Mouse (Mus musculus): Measurements from ENCODE around the gene Rsad1.

Rsad1 gene

GRCm38 (mm10) chr11:94550442-94550744, 1.3 kb upstream of the Rsad1 start:
- in situ Hi-C loops (cut with MboI; ENCODE audit: low pct_unique_long_range_greater_than_20kb in 1 of 2, low sequenced_read_pairs in 2 of 2, unreplicated experiment in 1 of 2) = no loop called here

DNA sequence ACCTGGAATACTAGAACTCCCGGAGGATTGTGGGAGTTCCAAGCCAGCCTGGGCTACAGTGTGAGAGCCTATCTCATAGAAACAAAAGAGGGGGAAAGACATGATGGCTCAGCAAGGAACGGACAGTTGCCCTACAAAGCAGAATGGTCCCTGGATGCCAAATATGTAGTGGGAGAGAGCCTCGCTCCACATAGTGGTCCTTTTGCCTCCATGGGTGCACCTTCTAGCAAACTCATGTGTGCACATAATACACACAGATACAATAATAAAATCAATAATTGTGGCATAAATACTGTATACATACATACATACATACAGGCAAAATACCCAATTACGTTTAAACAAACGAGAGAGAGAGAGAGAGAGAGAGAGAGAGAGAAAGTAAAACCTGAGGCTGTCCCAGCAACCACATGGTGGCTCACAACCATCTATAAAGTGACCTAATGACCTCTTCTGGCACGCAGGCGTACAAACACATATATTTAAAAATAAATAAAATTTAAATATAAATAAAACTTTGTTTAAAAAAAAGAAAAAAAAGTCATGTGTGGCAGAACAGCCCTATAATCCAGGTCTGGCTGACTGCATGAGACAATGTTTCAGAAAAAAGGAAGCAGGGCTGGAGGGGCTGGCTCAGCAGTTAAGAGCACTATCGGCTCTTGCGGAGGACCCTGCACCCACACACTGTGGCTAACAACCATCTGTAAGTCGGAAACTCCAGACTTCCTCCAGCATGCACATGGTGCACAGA, 811 bp upstream of the Rsad1 start:
- in situ Hi-C loops (cut with MboI; ENCODE audit: low pct_unique_long_range_greater_than_20kb in 1 of 2, low sequenced_read_pairs in 2 of 2, unreplicated experiment in 1 of 2) = no loop called here

GRCm38 (mm10) chr11:94548041-94548784, 842 bp downstream of the Rsad1 start:
- in situ Hi-C loops (cut with MboI; ENCODE audit: low pct_unique_long_range_greater_than_20kb in 1 of 2, low sequenced_read_pairs in 2 of 2, unreplicated experiment in 1 of 2) = no loop called here

DNA sequence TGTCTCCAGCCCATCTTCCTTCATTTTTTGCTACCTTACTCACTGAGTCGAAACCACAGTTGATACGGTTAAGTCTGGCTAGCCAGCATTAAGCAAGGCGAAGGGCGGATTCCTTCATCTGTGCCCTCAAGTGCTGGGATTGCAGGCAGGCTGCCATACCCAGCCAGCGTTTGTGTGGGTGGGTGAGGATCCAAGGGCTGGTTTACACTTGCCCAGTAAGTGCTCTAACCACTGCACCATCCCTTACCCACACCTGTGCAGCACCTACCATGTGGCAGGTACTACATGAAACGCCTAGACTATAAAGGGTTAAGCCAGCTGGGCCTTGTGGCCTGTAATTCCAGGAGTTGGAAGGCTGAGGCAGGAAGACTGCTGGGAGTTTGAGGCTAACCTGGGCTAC, 1.8 kb downstream of the Rsad1 start:
- in situ Hi-C loops (cut with MboI; ENCODE audit: low pct_unique_long_range_greater_than_20kb in 1 of 2, low sequenced_read_pairs in 2 of 2, unreplicated experiment in 1 of 2) = no loop called here

GRCm38 (mm10) chr11:94546381-94546780, 2.7 kb downstream of the Rsad1 start:
- in situ Hi-C loops (cut with MboI; ENCODE audit: low pct_unique_long_range_greater_than_20kb in 1 of 2, low sequenced_read_pairs in 2 of 2, unreplicated experiment in 1 of 2) = no loop called here

GRCm38 (mm10) chr11:94544422-94544821, 4.6 kb downstream of the Rsad1 start:
- in situ Hi-C loops (cut with MboI; ENCODE audit: low pct_unique_long_range_greater_than_20kb in 1 of 2, low sequenced_read_pairs in 2 of 2, unreplicated experiment in 1 of 2) = no loop called here

DNA sequence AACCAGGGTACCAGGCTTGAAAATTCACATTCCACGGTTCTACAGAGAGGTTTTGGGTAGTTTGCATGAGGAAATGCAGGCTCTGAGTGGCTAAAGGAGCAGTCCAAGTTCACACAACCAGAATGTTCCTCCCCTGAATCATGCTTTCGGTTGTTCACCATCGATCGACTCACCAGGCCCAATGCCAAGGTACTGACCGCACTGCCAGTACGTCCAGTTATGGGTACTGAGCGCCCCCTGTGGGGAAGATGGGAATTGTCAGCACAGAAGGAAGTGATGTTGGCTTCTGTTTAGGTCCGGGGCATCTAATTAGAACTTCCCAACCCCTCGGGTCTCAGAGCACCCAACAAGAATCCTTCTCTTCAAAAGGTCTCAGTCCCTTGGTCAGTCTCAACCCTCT, 5.1 kb downstream of the Rsad1 start:
- in situ Hi-C loops (cut with MboI; ENCODE audit: low pct_unique_long_range_greater_than_20kb in 1 of 2, low sequenced_read_pairs in 2 of 2, unreplicated experiment in 1 of 2) = no loop called here

DNA sequence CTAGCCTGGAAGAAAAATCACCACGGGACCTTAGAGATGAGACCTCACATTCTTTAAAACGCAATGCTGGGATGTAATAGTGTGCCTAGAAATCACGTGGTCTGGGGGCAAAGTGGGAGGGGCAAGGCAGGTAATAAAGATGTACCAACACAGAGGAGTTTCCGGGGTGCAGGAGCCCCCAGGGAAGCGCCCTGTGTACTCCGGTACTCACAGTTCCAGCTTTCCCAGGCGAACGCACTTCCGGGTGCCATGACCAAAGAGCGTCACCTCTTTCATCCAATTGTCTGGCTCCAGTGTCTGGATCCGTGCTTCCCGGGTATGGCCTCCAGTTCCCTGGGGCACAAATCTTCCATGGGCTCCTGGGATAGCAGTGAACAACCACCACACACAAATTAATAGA, 5.7 kb downstream of the Rsad1 start:
- in situ Hi-C loops (cut with MboI; ENCODE audit: low pct_unique_long_range_greater_than_20kb in 1 of 2, low sequenced_read_pairs in 2 of 2, unreplicated experiment in 1 of 2) = no loop called here

GRCm38 (mm10) chr11:94542400-94542799, 6.7 kb downstream of the Rsad1 start:
- in situ Hi-C loops (cut with MboI; ENCODE audit: low pct_unique_long_range_greater_than_20kb in 1 of 2, low sequenced_read_pairs in 2 of 2, unreplicated experiment in 1 of 2) = no loop called here

DNA sequence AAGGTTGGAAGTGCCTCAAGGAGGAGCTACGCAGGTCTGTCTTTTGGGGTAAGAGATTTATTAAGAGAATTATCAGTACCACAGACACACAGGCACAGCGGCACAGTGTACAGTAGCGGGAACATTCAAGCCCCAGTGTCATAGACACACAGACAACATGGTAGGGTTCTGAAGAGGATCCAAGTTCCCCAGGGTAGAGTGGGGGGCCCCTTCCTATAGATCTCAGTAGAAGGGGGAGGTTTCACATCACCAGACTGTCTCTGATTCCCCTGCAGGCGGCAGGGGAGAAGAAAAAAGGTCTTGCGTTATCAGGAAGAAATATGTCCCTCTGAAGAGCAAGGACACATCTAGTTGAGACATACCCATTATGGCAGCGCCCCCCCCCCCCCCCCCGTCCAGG, 9.3 kb downstream of the Rsad1 start:
- in situ Hi-C loops (cut with MboI; ENCODE audit: low pct_unique_long_range_greater_than_20kb in 1 of 2, low sequenced_read_pairs in 2 of 2, unreplicated experiment in 1 of 2) = no loop called here

DNA sequence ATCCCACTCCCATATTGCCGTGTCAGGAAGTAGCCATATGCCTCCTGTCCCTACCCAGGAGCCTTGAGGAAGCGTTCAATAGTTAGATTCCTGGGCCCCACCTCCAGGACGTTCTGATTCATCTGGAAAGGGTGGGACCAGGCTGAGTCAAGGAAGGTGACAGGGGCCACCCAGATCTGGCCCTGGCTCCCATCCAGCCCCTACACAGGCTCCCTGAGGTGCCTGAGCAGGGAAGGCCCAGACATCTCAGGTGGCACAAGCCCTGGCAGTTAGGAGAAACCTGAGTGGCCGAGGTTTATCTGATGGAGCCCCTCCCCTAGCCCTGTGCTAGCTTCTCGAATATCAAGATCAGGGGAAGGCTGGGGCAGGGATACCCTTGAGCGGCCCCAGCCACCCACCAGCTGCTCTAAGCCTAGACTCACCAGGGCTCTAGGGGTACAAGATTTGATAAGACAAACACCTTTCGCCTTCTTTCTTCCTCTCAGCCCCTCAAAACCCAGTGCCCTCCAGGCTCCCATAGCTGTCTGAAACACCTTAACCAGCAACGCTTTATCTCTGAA, 10.2 kb downstream of the Rsad1 start:
- in situ Hi-C loops (cut with MboI; ENCODE audit: low pct_unique_long_range_greater_than_20kb in 1 of 2, low sequenced_read_pairs in 2 of 2, unreplicated experiment in 1 of 2) = no loop called here

DNA sequence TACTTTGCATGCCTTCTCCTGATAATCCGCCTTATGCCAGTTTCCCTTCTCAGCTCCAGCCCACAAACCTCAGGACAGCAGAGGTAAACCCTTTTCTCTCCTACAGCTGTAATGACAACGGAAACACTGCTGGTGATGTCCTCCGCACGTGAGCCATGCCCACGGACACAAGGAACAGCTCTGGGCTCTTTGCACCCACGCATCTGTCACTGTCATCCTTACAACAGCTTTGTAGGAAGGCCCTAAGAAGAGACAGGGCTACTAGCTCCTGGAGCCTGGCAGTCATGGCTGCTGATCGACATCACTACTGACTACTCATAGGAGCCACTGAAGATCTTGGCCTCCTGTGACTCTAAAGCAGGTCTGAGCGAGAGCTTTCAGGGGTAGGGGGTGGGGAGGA, 15.9 kb downstream of the Rsad1 start:
- in situ Hi-C loops (cut with MboI; ENCODE audit: low pct_unique_long_range_greater_than_20kb in 1 of 2, low sequenced_read_pairs in 2 of 2, unreplicated experiment in 1 of 2) = no loop called here

- in situ Hi-C loops (cut with MboI; ENCODE audit: low pct_unique_long_range_greater_than_20kb in 1 of 2, low sequenced_read_pairs in 2 of 2, unreplicated experiment in 1 of 2) = no loop called here
These were observed 20.2 kb downstream of the Rsad1 start for GRCm38 (mm10) chr11:94528879-94529278.

- in situ Hi-C loops (cut with MboI; ENCODE audit: low pct_unique_long_range_greater_than_20kb in 1 of 2, low sequenced_read_pairs in 2 of 2, unreplicated experiment in 1 of 2) = no loop called here
These were observed 22.7 kb downstream of the Rsad1 start for GRCm38 (mm10) chr11:94526171-94526879.

DNA sequence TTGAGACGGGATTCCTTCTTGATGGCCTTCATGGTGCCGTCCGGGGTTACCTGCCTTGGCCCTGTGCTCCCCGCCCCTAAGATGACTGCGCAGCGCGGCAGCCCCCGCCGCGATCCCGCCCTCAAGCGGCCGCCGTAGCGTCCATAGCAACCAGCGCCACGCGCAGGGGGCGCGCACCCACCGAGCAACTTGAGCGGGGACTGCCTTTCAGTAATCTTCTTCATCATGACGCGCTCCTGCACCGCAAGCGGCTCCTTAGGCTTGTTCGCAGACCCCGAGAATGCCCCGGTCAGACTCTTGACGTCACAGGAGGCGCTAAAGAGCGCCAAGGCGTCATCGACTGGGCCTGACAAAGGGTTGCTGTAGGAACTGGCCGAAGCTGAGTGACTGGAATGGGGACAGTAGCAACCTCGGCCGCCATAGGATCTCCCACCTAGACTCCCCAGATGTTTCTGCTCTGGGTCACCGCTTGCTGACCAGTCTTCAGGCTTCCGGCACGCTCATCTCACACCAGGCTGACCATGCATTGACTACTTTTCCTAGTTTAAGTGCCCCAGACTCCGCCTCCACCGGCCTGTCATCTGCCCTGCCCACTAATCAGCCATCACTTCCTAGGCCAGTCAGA, 27.7 kb downstream of the Rsad1 start, which contains the start of gene Mycbpap:
Gene Mycbpap (minus strand): TSS at position 524 of the 625 bp plus-strand sequence.
- in situ Hi-C loops (cut with MboI; ENCODE audit: low pct_unique_long_range_greater_than_20kb in 1 of 2, low sequenced_read_pairs in 2 of 2, unreplicated experiment in 1 of 2) = no loop called here

GRCm38 (mm10) chr11:94513452-94513851, 35.6 kb downstream of the Rsad1 start:
- in situ Hi-C loops (cut with MboI; ENCODE audit: low pct_unique_long_range_greater_than_20kb in 1 of 2, low sequenced_read_pairs in 2 of 2, unreplicated experiment in 1 of 2) = no loop called here

DNA sequence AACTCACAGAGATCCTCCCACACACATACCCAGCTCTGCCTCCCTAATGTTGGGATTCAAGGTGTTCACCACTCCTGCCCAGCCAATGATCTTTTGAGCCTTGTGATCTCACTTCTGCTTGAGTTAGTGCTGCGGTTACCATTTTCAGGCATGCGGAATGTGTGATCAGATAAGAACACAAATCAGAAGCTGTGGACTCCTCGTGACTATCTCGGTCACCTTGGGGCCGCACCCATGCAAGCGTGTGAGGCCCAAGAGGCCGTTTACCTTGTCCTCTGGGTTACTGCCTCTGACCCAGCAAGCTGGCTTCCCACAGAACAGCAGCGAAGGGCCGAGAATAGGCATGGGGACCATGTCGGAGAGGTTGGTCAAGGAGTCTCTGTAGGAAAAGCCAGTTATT, 40.1 kb downstream of the Rsad1 start:
- in situ Hi-C loops (cut with MboI; ENCODE audit: low pct_unique_long_range_greater_than_20kb in 1 of 2, low sequenced_read_pairs in 2 of 2, unreplicated experiment in 1 of 2) = no loop called here

DNA sequence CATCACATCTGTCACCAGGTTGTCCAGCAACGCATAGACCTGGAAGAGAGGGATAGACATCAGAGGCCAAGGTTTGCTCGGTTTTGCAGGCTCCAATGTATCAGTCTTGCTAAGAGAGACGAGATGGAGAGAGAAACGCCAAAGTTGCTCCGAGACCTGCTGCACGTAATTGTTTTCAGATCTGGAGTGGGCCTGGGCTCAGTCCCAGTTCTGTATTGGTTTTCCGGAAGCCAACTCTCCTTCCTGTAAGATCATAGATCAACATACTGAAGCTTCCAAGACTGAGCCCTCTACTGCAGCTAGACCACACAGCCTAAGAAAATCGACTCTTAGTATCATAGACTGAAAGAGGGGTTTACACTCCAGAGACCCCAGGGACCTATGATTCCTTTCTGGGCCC, 47.6 kb downstream of the Rsad1 start:
- in situ Hi-C loops (cut with MboI; ENCODE audit: low pct_unique_long_range_greater_than_20kb in 1 of 2, low sequenced_read_pairs in 2 of 2, unreplicated experiment in 1 of 2) = no loop called here

DNA sequence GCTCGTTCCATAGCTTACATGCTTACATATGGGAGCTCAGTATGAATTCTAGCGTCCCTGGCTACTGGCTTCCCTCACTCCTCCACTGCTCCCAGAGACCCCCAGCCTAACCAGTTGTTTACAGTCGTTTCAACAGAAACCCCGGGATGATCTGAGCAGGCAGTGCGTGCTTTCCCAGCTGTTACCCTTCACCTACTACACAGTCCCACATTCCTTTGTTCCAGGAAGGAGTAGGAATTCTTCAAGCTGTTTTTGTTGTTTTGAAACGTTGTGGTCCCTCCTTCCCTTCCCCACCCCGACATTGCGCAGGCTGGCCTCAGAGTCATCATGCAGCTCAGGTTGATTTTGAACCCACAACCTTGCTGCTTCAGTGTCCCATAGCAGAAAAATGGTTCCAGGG, 48.7 kb downstream of the Rsad1 start:
- in situ Hi-C loops (cut with MboI; ENCODE audit: low pct_unique_long_range_greater_than_20kb in 1 of 2, low sequenced_read_pairs in 2 of 2, unreplicated experiment in 1 of 2) = no loop called here
